Mouse (Mus musculus) brain, embryonic 14.5 days (tissue): Measurements from ENCODE around the gene Gm49661.

Experiments used
- CTCF ChIP-seq: fragments of 200-500 bp; IDR thresholded peaks from 2 replicates; pipeline ENCODE4 v1.5.1; 2012; ENCODE audit warnings: inconsistent platforms, mild to moderate bottlenecking, moderate library complexity, borderline replicate concordance; ENCODE audit not compliant: insufficient read depth, insufficient read length; ENCODE audit errors: extremely low read depth
- POLR2A ChIP-seq: fragments of 200-500 bp; IDR thresholded peaks from 2 replicates; pipeline ENCODE4 v1.6.1; 2012; ENCODE audit warnings: mild to moderate bottlenecking, inconsistent platforms, borderline replicate concordance; ENCODE audit not compliant: poor library complexity, insufficient read depth, insufficient read length, severe bottlenecking; ENCODE audit errors: extremely low read depth

GRCm38 (mm10) chr8:84976763-84977434 lies 7.7 kb upstream of the Gm49661 start:
- TF ChIP-seq CTCF (no peak), POLR2A (no peak)
